Mouse (Mus musculus): ENCODE measurements around the gene Brwd3. TPM values are rescaled to one million over a fixed set of nuclear protein-coding genes. Genes with fewer than 3 reads are reported as not detected.

Gene Brwd3
- polyA plus RNA-seq, 1 experiment, result 0.04 TPM

GRCm38 (mm10) chrX:108797268-108797667 lies 36.9 kb downstream of the Brwd3 start:
- Histone ChIP-seq H3K9me3 (ENCODE audit: control insufficient read depth, low read length) (no peaks in the 10 kb centered on the region), H3K4me1 (ENCODE audit: control insufficient read depth) (no peaks in the 10 kb centered on the region), H3K27me3 (ENCODE audit: control insufficient read depth) (no peaks in the 10 kb centered on the region), H3K36me3 (ENCODE audit: control insufficient read depth) (no peaks in the 10 kb centered on the region), H3K4me3 (replicated peaks) (no peak overlapping the region)
- TF ChIP-seq GATA1 (IDR thresholded peaks at IDR 0.05; ENCODE audit: low read length), result no peak
- TF ChIP-seq TAL1 (IDR thresholded peaks at IDR 0.05; ENCODE audit: low read length), result no peak

- Histone ChIP-seq H3K27me3 (ENCODE audit: control insufficient read depth) (no peaks in the 10 kb centered on the region), H3K9me3 (ENCODE audit: control insufficient read depth, low read length) (no peaks in the 10 kb centered on the region), H3K4me1 (ENCODE audit: control insufficient read depth) (no peaks in the 10 kb centered on the region), H3K4me3 (replicated peaks) (no peak overlapping the region), H3K36me3 (ENCODE audit: control insufficient read depth) (no peaks in the 10 kb centered on the region)
- TF ChIP-seq GATA1 (IDR thresholded peaks at IDR 0.05; ENCODE audit: low read length) (no peak), TAL1 (IDR thresholded peaks at IDR 0.05; ENCODE audit: low read length) (no peak)
Measured at GRCm38 (mm10) chrX:108783724-108784123, 50.4 kb downstream of the Brwd3 start.

DNA sequence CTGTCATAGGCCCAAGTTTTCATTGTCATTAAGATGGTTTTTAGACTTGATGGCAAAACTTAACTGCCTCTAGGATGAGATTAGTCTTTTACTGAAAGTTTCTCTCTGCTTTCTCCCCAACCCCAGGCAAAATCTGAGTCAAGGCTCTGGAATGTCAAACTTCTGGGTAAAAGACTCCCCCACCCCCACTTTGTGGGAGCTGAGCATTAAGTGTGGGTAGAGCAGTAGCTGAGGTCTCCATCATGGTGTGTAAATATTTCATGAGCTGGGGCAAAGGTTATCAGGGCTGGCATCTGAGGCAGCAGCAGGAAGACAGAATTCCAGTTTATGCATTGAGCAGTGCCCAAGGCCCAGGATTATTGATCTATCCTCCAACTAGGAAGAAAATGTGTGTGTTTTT lies 102.4 kb downstream of the Brwd3 start:
- no peaks in the 10 kb centered on the region for H3K4me1 ChIP-seq (ENCODE audit: control insufficient read depth)
- no peaks in the 10 kb centered on the region for H3K9me3 ChIP-seq (ENCODE audit: control insufficient read depth, low read length)
- TF ChIP-seq TAL1 (IDR thresholded peaks at IDR 0.05; ENCODE audit: low read length) (no peak), GATA1 (IDR thresholded peaks at IDR 0.05; ENCODE audit: low read length) (no peak)
- H3K27me3 ChIP-seq (ENCODE audit: control insufficient read depth), result no peaks in the 10 kb centered on the region
- H3K36me3 ChIP-seq (ENCODE audit: control insufficient read depth), result no peaks in the 10 kb centered on the region
- no peak overlapping the region for H3K4me3 ChIP-seq (replicated peaks)

DNA sequence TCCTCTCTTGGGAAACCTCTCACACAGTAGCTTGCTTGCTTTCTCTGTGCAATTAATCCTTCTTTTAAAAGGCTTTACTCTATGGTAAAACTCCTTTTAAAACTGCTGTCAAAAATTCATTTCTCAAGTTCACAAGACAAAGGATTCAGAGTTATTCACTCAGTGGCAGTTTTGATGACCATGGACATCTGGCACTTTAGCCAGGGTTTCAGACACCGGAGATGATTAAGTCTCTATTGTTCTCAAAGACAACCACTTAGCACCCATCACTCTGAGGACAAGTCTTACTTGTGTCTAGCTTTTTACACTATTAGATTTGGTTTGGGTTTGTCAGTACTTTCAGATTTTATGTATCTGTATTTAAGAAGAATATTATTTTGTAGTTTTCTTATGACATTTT lies 104.6 kb downstream of the Brwd3 start:
- TF ChIP-seq GATA1 (IDR thresholded peaks at IDR 0.05; ENCODE audit: low read length) (no peak), TAL1 (IDR thresholded peaks at IDR 0.05; ENCODE audit: low read length) (no peak)
- no peaks in the 10 kb centered on the region for H3K27me3 ChIP-seq (ENCODE audit: control insufficient read depth)
- H3K36me3 ChIP-seq (ENCODE audit: control insufficient read depth), result no peaks in the 10 kb centered on the region

GRCm38 (mm10) chrX:108729068-108729467 lies 105.1 kb downstream of the Brwd3 start:
- H3K9me3 ChIP-seq (ENCODE audit: control insufficient read depth, low read length), result no peaks in the 10 kb centered on the region
- no peaks in the 10 kb centered on the region for H3K4me1 ChIP-seq (ENCODE audit: control insufficient read depth)
- H3K27me3 ChIP-seq (ENCODE audit: control insufficient read depth), result no peaks in the 10 kb centered on the region
- no peak overlapping the region for H3K4me3 ChIP-seq (replicated peaks)
- no peaks in the 10 kb centered on the region for H3K36me3 ChIP-seq (ENCODE audit: control insufficient read depth)
- TF ChIP-seq TAL1 (IDR thresholded peaks at IDR 0.05; ENCODE audit: low read length), result no peak
- no peak for TF ChIP-seq GATA1 (IDR thresholded peaks at IDR 0.05; ENCODE audit: low read length)

More for the DNA sequence above, 104.6 kb downstream of the Brwd3 start:
- no peak overlapping the region for H3K4me3 ChIP-seq (replicated peaks)
- no peaks in the 10 kb centered on the region for H3K9me3 ChIP-seq (ENCODE audit: control insufficient read depth, low read length)
- H3K4me1 ChIP-seq (ENCODE audit: control insufficient read depth), result no peaks in the 10 kb centered on the region

- TF ChIP-seq GATA1 (IDR thresholded peaks at IDR 0.05; ENCODE audit: low read length) (no peak), TAL1 (IDR thresholded peaks at IDR 0.05; ENCODE audit: low read length) (no peak)
- Histone ChIP-seq H3K9me3 (ENCODE audit: control insufficient read depth, low read length) (no peaks in the 10 kb centered on the region), H3K4me1 (ENCODE audit: control insufficient read depth) (no peaks in the 10 kb centered on the region), H3K27me3 (ENCODE audit: control insufficient read depth) (no peaks in the 10 kb centered on the region), H3K4me3 (replicated peaks) (no peak overlapping the region), H3K36me3 (ENCODE audit: control insufficient read depth) (no peaks in the 10 kb centered on the region)
Measured at GRCm38 (mm10) chrX:108728334-108728733, 105.8 kb downstream of the Brwd3 start.

GRCm38 (mm10) chrX:108724241-108724640 lies 109.9 kb downstream of the Brwd3 start:
- TF ChIP-seq TAL1 (IDR thresholded peaks at IDR 0.05; ENCODE audit: low read length) (no peak), GATA1 (IDR thresholded peaks at IDR 0.05; ENCODE audit: low read length) (no peak)
- Histone ChIP-seq H3K9me3 (ENCODE audit: control insufficient read depth, low read length) (no peaks in the 10 kb centered on the region), H3K4me1 (ENCODE audit: control insufficient read depth) (no peaks in the 10 kb centered on the region), H3K27me3 (ENCODE audit: control insufficient read depth) (no peaks in the 10 kb centered on the region), H3K4me3 (replicated peaks) (no peak overlapping the region), H3K36me3 (ENCODE audit: control insufficient read depth) (no peaks in the 10 kb centered on the region)

- TF ChIP-seq GATA1 (IDR thresholded peaks at IDR 0.05; ENCODE audit: low read length) (no peak), TAL1 (IDR thresholded peaks at IDR 0.05; ENCODE audit: low read length) (no peak)
- Histone ChIP-seq H3K4me3 (replicated peaks) (no peak overlapping the region), H3K36me3 (ENCODE audit: control insufficient read depth) (no peaks in the 10 kb centered on the region)
Measured at GRCm38 (mm10) chrX:108722447-108722846, 111.7 kb downstream of the Brwd3 start.

DNA sequence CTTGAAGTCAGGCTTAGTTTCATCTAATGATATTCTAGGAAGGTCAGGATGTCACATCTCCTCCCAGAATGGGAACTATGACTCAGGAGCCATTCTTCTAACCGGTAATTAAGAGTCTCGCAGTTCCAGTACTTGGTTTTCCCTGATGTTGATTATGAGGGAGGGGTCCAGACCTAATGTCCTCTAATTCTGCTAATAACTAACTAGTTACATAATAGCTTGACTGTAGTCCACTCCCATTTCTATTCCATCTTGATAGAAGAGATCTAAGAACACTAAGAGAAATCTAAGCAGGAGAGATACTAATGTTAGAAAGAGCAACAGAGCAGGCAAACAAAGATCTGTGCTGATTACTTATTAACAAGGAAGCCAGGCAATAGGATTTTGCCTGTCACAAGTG lies 129.9 kb downstream of the Brwd3 start:
- H3K36me3 ChIP-seq (ENCODE audit: control insufficient read depth), result no peaks in the 10 kb centered on the region
- H3K9me3 ChIP-seq (ENCODE audit: control insufficient read depth, low read length), result no peaks in the 10 kb centered on the region
- no peaks in the 10 kb centered on the region for H3K4me1 ChIP-seq (ENCODE audit: control insufficient read depth)
- TF ChIP-seq TAL1 (IDR thresholded peaks at IDR 0.05; ENCODE audit: low read length) (no peak), GATA1 (IDR thresholded peaks at IDR 0.05; ENCODE audit: low read length) (no peak)
- no peak overlapping the region for H3K4me3 ChIP-seq (replicated peaks)
- H3K27me3 ChIP-seq (ENCODE audit: control insufficient read depth), result no peaks in the 10 kb centered on the region

More at GRCm38 (mm10) chrX:108722447-108722846, 111.7 kb downstream of the Brwd3 start:
- Histone ChIP-seq H3K27me3 (ENCODE audit: control insufficient read depth) (no peaks in the 10 kb centered on the region), H3K4me1 (ENCODE audit: control insufficient read depth) (no peaks in the 10 kb centered on the region), H3K9me3 (ENCODE audit: control insufficient read depth, low read length) (no peaks in the 10 kb centered on the region)

Other genes with a start within 250 kb of the Brwd3 start
- gene Gm379, start 169.5 kb downstream of the Brwd3 start, polyA plus RNA-seq (2012), result 0.05 TPM in 1 of 2 replicates, not detected in the other
- gene Hmgn5, start 179.0 kb upstream of the Brwd3 start, polyA plus RNA-seq (2012), result 1.3 and 1.9 TPM in 2 replicates